In genomic region chr16:72810942-72811341, GRCm38 (mm10) we compare ENCODE assay signal across 15 mouse cellular contexts.
DNase-seq lines count a peak whose midpoint lies in the region; ATAC-seq lines count a peak whose summit lies in the region.
"Had no signal": no experiment of that assay in that cellular context is flagged by ENCODE, and none has a peak within 500 bp of the region (broad histone marks: within the 10 kb centered on the region; RNA-seq: fewer than 3 reads in every experiment).

No protein-coding gene starts in this region.

- no peaks in the 10 kb centered on the region for H3K9me3 ChIP-seq in neural tube, embryonic 11.5 days (ENCODE audit: control insufficient read depth, low read length)
- no peaks in the 10 kb centered on the region for H3K9me3 ChIP-seq in neural tube, embryonic 15.5 days (replicated peaks)
- no peaks in the 10 kb centered on the region for H3K9me3 ChIP-seq in forebrain, embryonic 10.5 days
- H3K9me3 ChIP-seq: heart, embryonic 12.5 days; hindbrain, embryonic 15.5 days had no signal

- ATAC-seq in neural tube, embryonic 11.5 days (ENCODE audit: insufficient read depth, low FRiP score, low TSS enrichment) = no peak
- no peak for ATAC-seq in neural tube, embryonic 15.5 days (ENCODE audit: low FRiP score)
- ATAC-seq in megakaryocyte progenitor cell, adult 5-6 weeks (replicated peaks; ENCODE audit: poor library complexity) = no peak

- H3K27me3 ChIP-seq in neural tube, embryonic 11.5 days (ENCODE audit: control insufficient read depth, insufficient read depth, low read length) = no peaks in the 10 kb centered on the region
- H3K27me3 ChIP-seq in neural tube, embryonic 15.5 days (replicated peaks) = no peaks in the 10 kb centered on the region
- H3K27me3 ChIP-seq in forebrain, embryonic 10.5 days (ENCODE audit: poor library complexity, severe bottlenecking) = no peaks in the 10 kb centered on the region
- H3K27me3 ChIP-seq: heart, embryonic 12.5 days; hindbrain, embryonic 15.5 days had no signal

- H3K36me3 ChIP-seq in neural tube, embryonic 11.5 days (ENCODE audit: control insufficient read depth, insufficient read depth, low read length) = no peaks in the 10 kb centered on the region
- H3K36me3 ChIP-seq in neural tube, embryonic 15.5 days = no peaks in the 10 kb centered on the region
- no peaks in the 10 kb centered on the region for H3K36me3 ChIP-seq in forebrain, embryonic 10.5 days (replicated peaks)
- H3K36me3 ChIP-seq: heart, embryonic 12.5 days; hindbrain, embryonic 15.5 days had no signal

- H3K4me2 ChIP-seq in neural tube, embryonic 11.5 days (ENCODE audit: low read depth) = no peak overlapping the region
- no peak overlapping the region for H3K4me2 ChIP-seq in neural tube, embryonic 15.5 days
- H3K4me2 ChIP-seq: heart, embryonic 12.5 days; hindbrain, embryonic 15.5 days; liver, embryonic 11.5 days had no signal

- H3K4me3 ChIP-seq in neural tube, embryonic 11.5 days (ENCODE audit: low read depth, low read length) = no peak overlapping the region
- H3K4me3 ChIP-seq in neural tube, embryonic 15.5 days (replicated peaks) = no peak overlapping the region
- H3K4me3 ChIP-seq in forebrain, embryonic 10.5 days = no peak overlapping the region
- H3K4me3 ChIP-seq: heart, embryonic 12.5 days; hindbrain, embryonic 15.5 days had no signal

- peak overlapping the region; percentile 27; the same call in 1 of the 2 replicates for H3K27ac ChIP-seq in neural tube, embryonic 11.5 days (ENCODE audit: low read depth, low read length)
- H3K27ac ChIP-seq in neural tube, embryonic 15.5 days (replicated peaks) = no peak overlapping the region
- 0 out of 2 replicates have a peak overlapping the region, but pooled peaks have one; percentile 25 for H3K27ac ChIP-seq in forebrain, embryonic 10.5 days
- H3K27ac ChIP-seq: stomach, postnatal 0 days had no signal

- WGBS in neural tube, embryonic 11.5 days = 36% methylated on average over 3 of the region's 3 CpGs
- WGBS in neural tube, embryonic 15.5 days = 39% methylated on average over 3 of the region's 3 CpGs
- WGBS in forebrain, embryonic 10.5 days = 40% methylated on average over 3 of the region's 3 CpGs

- peak; percentile 26 for DNase-seq in layer of hippocampus, adult 9-10 months (ENCODE audit: low spot score)
- no peak for DNase-seq in layer of hippocampus, postnatal 10 days (ENCODE audit: low spot score in 2 of 2)
- DNase-seq in neural tube, embryonic 11.5 days (ENCODE audit: low spot score) = peak; percentile 21
- DNase-seq in forebrain, embryonic 10.5 days (ENCODE audit: extremely low spot score, low spot score) = no peak
- no peak for DNase-seq in spleen, postnatal 10 days (ENCODE audit: low spot score in 2 of 2)
- DNase-seq: cerebellum, postnatal 25 days; gastrocnemius, postnatal 25 days; kidney, adult 8-10 months; lung, postnatal 4 days had no signal

- H3K9ac ChIP-seq in neural tube, embryonic 11.5 days (ENCODE audit: low read length) = no peak overlapping the region
- H3K9ac ChIP-seq in neural tube, embryonic 15.5 days (replicated peaks) = no peak overlapping the region
- H3K9ac ChIP-seq: heart, embryonic 12.5 days; hindbrain, embryonic 15.5 days had no signal

- peaks cover 13% of the 10 kb centered on the region for H3K4me1 ChIP-seq in neural tube, embryonic 11.5 days (ENCODE audit: control insufficient read depth, insufficient read depth, low read length)
- H3K4me1 ChIP-seq in neural tube, embryonic 15.5 days = 0 out of 2 replicates have a peak, but pooled peaks cover 11% of the 10 kb centered on the region
- H3K4me1 ChIP-seq in forebrain, embryonic 10.5 days = peaks cover 54% of the 10 kb centered on the region

Comparison
In these comparisons a context has a peak if more than half of its experiments do, and no peak if none do; other contexts are left out.
1. DNase-seq: peak in layer of hippocampus, adult 9-10 months (single experiment) and neural tube, embryonic 11.5 days (single experiment); none in layer of hippocampus, postnatal 10 days (0 of 2), forebrain, embryonic 10.5 days (single experiment) and spleen, postnatal 10 days (0 of 2).